Mouse (Mus musculus) testis, adult 2 months (tissue): ENCODE data around the gene Slc10a4. TPM values are rescaled to one million over a fixed set of nuclear protein-coding genes. Genes with fewer than 3 reads are reported as not detected.
A peak's percentile ranks its signal among the peaks of the same experiment; 100 is the strongest.

Experiments used
- H3K27ac ChIP-seq: fragments of 200-500 bp; 2 replicates; pipeline ENCODE4 v1.5.1; 2012; ENCODE audit warnings: low read depth, low read length; ENCODE audit not compliant: control insufficient read depth, insufficient read depth
- H3K27me3 ChIP-seq: fragments of 200-500 bp; 2 replicates; pipeline ENCODE4 v1.6.1; 2012; ENCODE audit warnings: mild to moderate bottlenecking, low read length, moderate library complexity; ENCODE audit not compliant: control insufficient read depth, insufficient read depth
- H3K36me3 ChIP-seq: fragments of 200-500 bp; 2 replicates; pipeline ENCODE4 v1.6.1; 2012; ENCODE audit warnings: mild to moderate bottlenecking, low read length; ENCODE audit not compliant: control insufficient read depth, insufficient read depth
- H3K4me1 ChIP-seq: fragments of 200-500 bp; 2 replicates; pipeline ENCODE4 v1.6.1; 2012; ENCODE audit warnings: low read length; ENCODE audit not compliant: control insufficient read depth, insufficient read depth
- H3K4me3 ChIP-seq: fragments of 200-500 bp; 2 replicates; pipeline ENCODE4 v1.5.1; 2012; ENCODE audit warnings: low read depth, mild to moderate bottlenecking, low read length, moderate library complexity, mixed read lengths; ENCODE audit not compliant: control insufficient read depth
- CTCF ChIP-seq: fragments of 200-500 bp; IDR thresholded peaks from 2 replicates; pipeline ENCODE4 v1.5.1; 2012; ENCODE audit warnings: low read depth, mild to moderate bottlenecking, inconsistent platforms, low read length, moderate library complexity; ENCODE audit not compliant: control insufficient read depth, insufficient read depth, insufficient replicate concordance
- POLR2A ChIP-seq: fragments of 200-500 bp; IDR thresholded peaks from 2 replicates; pipeline ENCODE4 v1.6.1; 2012; ENCODE audit warnings: low read depth, mild to moderate bottlenecking, inconsistent platforms, low read length, moderate library complexity; ENCODE audit not compliant: control insufficient read depth
- polyA plus RNA-seq: library from polyadenylated mRNA; depleted of rRNA; stranded (reverse); fragments of >200 nt; gene quantifications from 2 replicates; pipeline ENCODE4 v1.2.3, GENCODE M21; 2012; rRNA removed

Slc10a4 gene
- 0.09 and 0.10 TPM in 2 replicates for polyA plus RNA-seq

GRCm38 (mm10) chr5:73006784-73007581 lies at the start of gene Slc10a4:
Gene Slc10a4, plus strand, starts transcription at chr5:73006883.
- Histone ChIP-seq H3K36me3 (no peaks in the 10 kb centered on the region), H3K27me3 (no peaks in the 10 kb centered on the region), H3K4me1 (peaks cover 4% of the 10 kb centered on the region; the same call in 1 of the 2 replicates), H3K4me3 (peak within 1 kb of the TSS; percentile 24), H3K27ac (no peak within 1 kb of the TSS)
- TF ChIP-seq POLR2A (no peak), CTCF (no peak)

GRCm38 (mm10) chr5:72957281-72957680 lies 49.4 kb upstream of the Slc10a4 start:
- H3K27ac ChIP-seq = no peak overlapping the region
- no peaks in the 10 kb centered on the region for H3K27me3 ChIP-seq
- TF ChIP-seq CTCF (no peak), POLR2A (no peak)
- H3K4me1 ChIP-seq = no peaks in the 10 kb centered on the region
- H3K4me3 ChIP-seq = no peak overlapping the region
- H3K36me3 ChIP-seq = peaks cover 3% of the 10 kb centered on the region

GRCm38 (mm10) chr5:72960096-72960495 lies 46.6 kb upstream of the Slc10a4 start:
- no peak for TF ChIP-seq CTCF
- TF ChIP-seq POLR2A = no peak
- Histone ChIP-seq H3K36me3 (peaks cover 3% of the 10 kb centered on the region), H3K27ac (no peak overlapping the region), H3K4me3 (no peak overlapping the region), H3K27me3 (no peaks in the 10 kb centered on the region), H3K4me1 (no peaks in the 10 kb centered on the region)

- TF ChIP-seq POLR2A (no peak), CTCF (no peak)
- no peak overlapping the region for H3K4me3 ChIP-seq
- H3K4me1 ChIP-seq = no peaks in the 10 kb centered on the region
- H3K27me3 ChIP-seq = no peaks in the 10 kb centered on the region
- H3K27ac ChIP-seq = no peak overlapping the region
- no peaks in the 10 kb centered on the region for H3K36me3 ChIP-seq
These were observed 41.0 kb upstream of the Slc10a4 start for GRCm38 (mm10) chr5:72965706-72966105.

GRCm38 (mm10) chr5:72972435-72972834 lies 34.2 kb upstream of the Slc10a4 start:
- no peak for TF ChIP-seq CTCF
- TF ChIP-seq POLR2A = no peak
- H3K27ac ChIP-seq = no peak overlapping the region
- H3K4me1 ChIP-seq = no peaks in the 10 kb centered on the region
- no peaks in the 10 kb centered on the region for H3K36me3 ChIP-seq
- no peak overlapping the region for H3K4me3 ChIP-seq
- H3K27me3 ChIP-seq = no peaks in the 10 kb centered on the region

- Histone ChIP-seq H3K27ac (no peak overlapping the region), H3K36me3 (no peaks in the 10 kb centered on the region)
These were observed 33.7 kb upstream of the Slc10a4 start for GRCm38 (mm10) chr5:72972934-72973333.

GRCm38 (mm10) chr5:72974602-72975001 lies 32.1 kb upstream of the Slc10a4 start, which contains the start of gene Gm10135:
Gene Gm10135, minus strand, starts transcription at chr5:72974702.
- Histone ChIP-seq H3K4me1 (no peaks in the 10 kb centered on the region), H3K27ac (no peak within 1 kb of the TSS), H3K4me3 (no peak within 1 kb of the TSS), H3K27me3 (no peaks in the 10 kb centered on the region), H3K36me3 (no peaks in the 10 kb centered on the region; the same call in 1 of the 2 replicates)
- TF ChIP-seq CTCF = no peak
- no peak for TF ChIP-seq POLR2A

More at GRCm38 (mm10) chr5:72972934-72973333, 33.7 kb upstream of the Slc10a4 start:
- H3K27me3 ChIP-seq = no peaks in the 10 kb centered on the region
- no peaks in the 10 kb centered on the region for H3K4me1 ChIP-seq
- no peak overlapping the region for H3K4me3 ChIP-seq
- TF ChIP-seq CTCF (no peak), POLR2A (no peak)
